Mouse (Mus musculus): ENCODE measurements around the gene Gpr158.

DNA sequence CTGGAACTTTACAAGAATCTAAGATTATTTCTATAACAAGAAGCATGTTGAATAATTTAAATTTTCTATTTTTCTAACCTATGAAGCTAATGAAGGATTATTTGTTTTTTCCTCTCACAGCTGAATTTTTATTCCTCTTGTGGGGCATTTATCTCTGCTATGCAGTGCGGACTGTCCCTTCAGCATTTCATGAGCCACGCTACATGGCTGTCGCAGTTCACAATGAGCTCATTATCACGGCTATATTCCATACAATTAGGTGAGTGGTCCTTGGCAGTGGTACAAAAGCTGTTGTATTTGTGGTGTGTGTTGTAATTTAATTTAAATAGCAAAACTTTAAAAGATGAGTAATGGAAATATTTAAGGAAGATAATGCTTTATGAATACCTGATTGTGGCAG is 443.1 kb downstream of the Gpr158 start:
- TF ChIP-seq CTCF (IDR thresholded peaks at IDR 0.05; ENCODE audit: low read depth, low read length) (no peak), GATA1 (IDR thresholded peaks at IDR 0.05; ENCODE audit: borderline replicate concordance, low read length) (no peak), TAL1 (conservative IDR thresholded peaks at IDR 0.05; ENCODE audit: low read depth, low read length) (no peak)

Data from G1E (cell line).